Mouse (Mus musculus) forebrain, embryonic 15.5 days (tissue): ENCODE measurements around the gene Ddx43. TPM values are rescaled to one million over a fixed set of nuclear protein-coding genes. Genes with fewer than 3 reads are reported as not detected.

Source experiments
- ATAC-seq: fragments of 200-750 bp; cut with Nextera tagmentation; replicated peaks from 2 replicates; pipeline ENCODE4 v1.8.0; 2017; ENCODE audit warnings: mild to moderate bottlenecking, moderate TSS enrichment, moderate library complexity
- H3K27ac ChIP-seq: fragments of 300-500 bp; sonication (generic); replicated peaks from 2 replicates; pipeline ENCODE4 v1.5.1; 2015; ENCODE audit warnings: mild to moderate bottlenecking, inconsistent platforms
- H3K27me3 ChIP-seq: fragments of 300-500 bp; sonication (generic); 2 replicates; pipeline ENCODE4 v1.6.1; 2015; ENCODE audit warnings: inconsistent platforms
- H3K36me3 ChIP-seq: fragments of 300-500 bp; sonication (generic); 2 replicates; pipeline ENCODE4 v1.6.1; 2015; ENCODE audit warnings: mild to moderate bottlenecking, inconsistent platforms
- H3K4me1 ChIP-seq: fragments of 300-500 bp; sonication (generic); 2 replicates; pipeline ENCODE4 v1.6.1; 2015; ENCODE audit warnings: inconsistent platforms
- H3K4me2 ChIP-seq: fragments of 300-500 bp; sonication (generic); replicated peaks from 2 replicates; pipeline ENCODE4 v1.6.1; 2015; ENCODE audit warnings: mild to moderate bottlenecking, inconsistent platforms
- H3K4me3 ChIP-seq: fragments of 300-500 bp; sonication (generic); 2 replicates; pipeline ENCODE4 v1.5.1; 2015; ENCODE audit warnings: mild to moderate bottlenecking, inconsistent platforms
- H3K9ac ChIP-seq: fragments of 300-500 bp; sonication (generic); replicated peaks from 2 replicates; pipeline ENCODE4 v1.6.1; 2015; ENCODE audit warnings: mild to moderate bottlenecking, inconsistent platforms
- H3K9me3 ChIP-seq: fragments of 300-500 bp; sonication (generic); 2 replicates; pipeline ENCODE4 v1.6.1; 2016; ENCODE audit warnings: inconsistent platforms
- WGBS: fragments of 180-500 bp; shearing (Covaris S2); methylation state at CpG from one replicate; pipeline ENCODE4 v1.1.7; 2015; ENCODE audit warnings: mixed read lengths; 5-methylcytosine and 5-hydroxymethylcytosine counted together
- polyA plus RNA-seq: library from polyadenylated mRNA; unstranded; fragments of >200 nt; fragmentation: Nextera tagmentation; extraction: Ambion mirVana; gene quantifications from 2 replicates; pipeline ENCODE4 v1.2.1, GENCODE M21; 2015

Gene Ddx43
- polyA plus RNA-seq, 1 experiment from 2014 or later = 0.10 TPM

DNA sequence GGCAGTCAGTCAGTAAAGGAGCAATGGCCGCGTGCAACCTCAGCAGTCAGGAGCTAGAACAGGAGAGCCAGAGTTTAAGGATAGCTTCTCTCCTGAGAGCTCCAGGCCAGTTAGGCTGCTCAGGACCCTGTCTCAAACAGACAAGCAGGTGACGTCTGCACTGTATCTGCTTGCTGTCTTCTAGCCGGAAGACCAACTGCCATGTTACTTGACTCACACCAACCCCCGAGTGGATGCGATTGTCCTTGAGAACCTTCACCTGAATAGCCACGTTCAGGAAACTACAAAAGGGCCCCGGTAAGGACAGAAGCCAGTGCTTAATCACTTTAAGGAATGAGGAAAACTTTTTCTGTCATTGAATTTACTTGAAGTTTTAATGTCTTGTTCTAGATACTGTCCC, 61.4 kb downstream of the Ddx43 start:
- H3K27me3 ChIP-seq = no peaks in the 10 kb centered on the region
- H3K36me3 ChIP-seq = peaks cover 57% of the 10 kb centered on the region
- H3K27ac ChIP-seq = no peak overlapping the region
- no peak overlapping the region for H3K4me2 ChIP-seq
- H3K9me3 ChIP-seq = no peaks in the 10 kb centered on the region
- ATAC-seq = no peak
- H3K4me3 ChIP-seq = no peak overlapping the region
- WGBS = 85% methylated on average over 8 of the region's 8 CpGs
- H3K4me1 ChIP-seq = no peaks in the 10 kb centered on the region
- H3K9ac ChIP-seq = no peak overlapping the region

DNA sequence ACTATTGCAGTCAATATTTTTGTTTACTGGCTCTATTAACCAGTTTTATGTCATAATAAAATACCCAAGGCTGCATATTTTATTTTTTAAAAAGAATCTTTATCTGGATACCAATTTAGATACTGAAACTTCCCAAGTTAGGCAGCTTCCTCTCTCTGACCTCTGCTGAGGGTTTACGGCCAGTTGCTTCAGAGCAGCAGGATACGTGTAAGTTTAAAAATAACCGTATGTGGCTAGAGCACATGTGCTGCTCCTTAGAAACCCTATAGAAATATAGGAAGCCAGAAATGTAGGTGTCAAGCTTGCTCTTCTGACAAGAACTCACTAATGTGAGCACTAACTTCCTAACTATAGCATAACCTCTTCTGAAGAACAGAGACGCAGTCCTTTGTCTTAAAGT, 67.8 kb downstream of the Ddx43 start:
- WGBS = 93% methylated on average over 4 of the region's 4 CpGs
- no peaks in the 10 kb centered on the region for H3K4me1 ChIP-seq
- H3K27me3 ChIP-seq = no peaks in the 10 kb centered on the region
- ATAC-seq = no peak
- H3K4me3 ChIP-seq = no peak overlapping the region
- H3K36me3 ChIP-seq = peaks cover 70% of the 10 kb centered on the region
- H3K9ac ChIP-seq = no peak overlapping the region
- H3K9me3 ChIP-seq = no peaks in the 10 kb centered on the region
- no peak overlapping the region for H3K27ac ChIP-seq
- no peak overlapping the region for H3K4me2 ChIP-seq

DNA sequence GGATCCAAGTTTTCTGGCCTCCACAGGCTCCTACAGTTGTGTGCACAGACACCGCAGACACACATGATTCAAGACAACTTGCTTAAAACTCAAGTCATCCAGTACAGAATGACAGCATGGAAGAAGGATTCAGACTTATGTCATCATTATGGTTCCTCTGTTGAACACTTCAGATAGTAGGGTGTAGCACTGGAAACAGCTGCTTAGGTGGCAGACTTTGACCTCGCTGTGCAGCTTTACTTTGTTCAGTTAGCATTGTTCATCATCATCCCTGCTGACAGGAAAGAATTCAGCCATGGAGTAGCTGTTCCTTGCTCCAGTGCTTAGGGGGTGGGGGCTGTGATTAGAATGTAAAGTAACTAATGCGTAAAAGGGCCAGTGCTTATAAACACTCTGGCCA, 70.1 kb downstream of the Ddx43 start:
- peaks cover 72% of the 10 kb centered on the region for H3K36me3 ChIP-seq
- WGBS = 96% methylated on average over 3 of the region's 3 CpGs
- ATAC-seq = no peak

More for the DNA sequence above, 70.1 kb downstream of the Ddx43 start:
- no peak overlapping the region for H3K4me3 ChIP-seq
- no peaks in the 10 kb centered on the region for H3K9me3 ChIP-seq
- H3K4me1 ChIP-seq = no peaks in the 10 kb centered on the region
- H3K4me2 ChIP-seq = no peak overlapping the region
- no peak overlapping the region for H3K9ac ChIP-seq
- H3K27ac ChIP-seq = no peak overlapping the region
- H3K27me3 ChIP-seq = no peaks in the 10 kb centered on the region

Other genes with a start within 250 kb of the Ddx43 start
- gene Gsta4, start 213.0 kb upstream of the Ddx43 start, polyA plus RNA-seq = 16.0 and 16.8 TPM in 2 replicates
- gene Gsta1, start 165.1 kb upstream of the Ddx43 start, polyA plus RNA-seq = not detected in 2 replicates
- not detected in 2 replicates for gene Gm3776, start 138.6 kb upstream of the Ddx43 start, polyA plus RNA-seq
- not detected in 2 replicates for gene Gm10639, start 105.9 kb upstream of the Ddx43 start, polyA plus RNA-seq
- gene Omt2a, start 81.0 kb upstream of the Ddx43 start, polyA plus RNA-seq = not detected in 2 replicates
- gene Omt2b, start 68.2 kb upstream of the Ddx43 start, polyA plus RNA-seq = not detected in 2 replicates
- gene Gsta2, start 40.0 kb upstream of the Ddx43 start, polyA plus RNA-seq = not detected in 2 replicates
- 1.6 and 2.5 TPM in 2 replicates for gene Dppa5a, start 27.6 kb upstream of the Ddx43 start, polyA plus RNA-seq
- 4.1 and 5.1 TPM in 2 replicates for gene Ooep, start 17.1 kb upstream of the Ddx43 start, polyA plus RNA-seq
- 0.50 TPM in 2 replicates for gene Cgas, start 47.5 kb downstream of the Ddx43 start, polyA plus RNA-seq
- 26.6 and 31.2 TPM in 2 replicates for gene Mto1, start 52.4 kb downstream of the Ddx43 start, polyA plus RNA-seq
- gene Gm17324, start 53.0 kb downstream of the Ddx43 start, polyA plus RNA-seq = 0.76 and 1.7 TPM in 2 replicates
- 3,810 and 3,862 TPM in 2 replicates for gene Eef1a1, start 93.4 kb downstream of the Ddx43 start, polyA plus RNA-seq
- 15.9 and 18.0 TPM in 2 replicates for gene Slc17a5, start 192.3 kb downstream of the Ddx43 start, polyA plus RNA-seq
- gene Cd109, start 219.8 kb downstream of the Ddx43 start, polyA plus RNA-seq = 1.1 and 1.5 TPM in 2 replicates